Mouse (Mus musculus) embryonic facial prominence, embryonic 14.5 days (tissue): ENCODE data around the gene Ism1. TPM values are rescaled to one million over a fixed set of nuclear protein-coding genes. Genes with fewer than 3 reads are reported as not detected.

ENCODE experiments used
- ATAC-seq: fragments of 200-750 bp; cut with Nextera tagmentation; 2 replicates; pipeline ENCODE4 v1.8.0; 2017; ENCODE audit warnings: low read depth, moderate number of reproducible peaks, moderate TSS enrichment
- DNase-seq: peaks from one replicate; pipeline ENCODE4 v3.0.0-alpha.2; 2015; ENCODE audit warnings: low spot score
- H3K27ac ChIP-seq: fragments of 300-500 bp; sonication (generic); replicated peaks from 2 replicates; pipeline ENCODE4 v1.5.1; 2014; ENCODE audit warnings: low read depth, mild to moderate bottlenecking, low read length, moderate library complexity
- H3K27me3 ChIP-seq: fragments of 300-500 bp; sonication (generic); replicated peaks from 2 replicates; pipeline ENCODE4 v1.6.1; 2014; ENCODE audit warnings: low read length; ENCODE audit not compliant: control insufficient read depth, insufficient read depth
- H3K36me3 ChIP-seq: fragments of 300-500 bp; sonication (generic); 2 replicates; pipeline ENCODE4 v1.6.1; 2014; ENCODE audit warnings: low read length, mixed read lengths; ENCODE audit not compliant: control insufficient read depth, insufficient read depth
- H3K4me1 ChIP-seq: fragments of 300-500 bp; sonication (generic); 2 replicates; pipeline ENCODE4 v1.6.1; 2014; ENCODE audit warnings: antibody characterized with exemption, low read length; ENCODE audit not compliant: control insufficient read depth, insufficient read depth
- H3K4me2 ChIP-seq: fragments of 300-500 bp; sonication (generic); 2 replicates; pipeline ENCODE4 v1.6.1; 2014; ENCODE audit warnings: low read depth, mild to moderate bottlenecking, low read length, moderate library complexity, mixed read lengths
- H3K4me3 ChIP-seq: fragments of 300-500 bp; sonication (generic); 2 replicates; pipeline ENCODE4 v1.5.1; 2014; ENCODE audit warnings: low read depth, mild to moderate bottlenecking, low read length
- H3K9ac ChIP-seq: fragments of 300-500 bp; sonication (generic); 2 replicates; pipeline ENCODE4 v1.6.1; 2014; ENCODE audit warnings: low read depth, mild to moderate bottlenecking, low read length, moderate library complexity, mixed read lengths
- H3K9me3 ChIP-seq: fragments of 300-500 bp; sonication (generic); 2 replicates; pipeline ENCODE4 v1.6.1; 2016; ENCODE audit warnings: low read length; ENCODE audit not compliant: control insufficient read depth
- WGBS: fragments of 180-500 bp; shearing (Covaris S2); extraction: QIAGEN DNeasy Blood & Tissue Kit; methylation state at CpG from one replicate; pipeline ENCODE4 v1.1.7; 2014; 5-methylcytosine and 5-hydroxymethylcytosine counted together
- polyA plus RNA-seq: library from polyadenylated mRNA; unstranded; fragments of >200 nt; fragmentation: Nextera tagmentation; extraction: Ambion mirVana; gene quantifications from 2 replicates; pipeline ENCODE4 v1.2.1, GENCODE M21; 2014

Ism1 gene
- polyA plus RNA-seq, 1 experiment from 2014 or later, result 4.8 TPM

- no peak overlapping the region for H3K4me2 ChIP-seq
- H3K4me1 ChIP-seq, result peaks cover 6% of the 10 kb centered on the region; the same call in 1 of the 2 replicates
- no peak overlapping the region for H3K4me3 ChIP-seq
- no peaks in the 10 kb centered on the region; the same call in 1 of the 2 replicates for H3K27me3 ChIP-seq
- no peaks in the 10 kb centered on the region for H3K36me3 ChIP-seq
- WGBS, result 67% methylated on average over 2 of the region's 2 CpGs
- no peak overlapping the region for H3K27ac ChIP-seq
- no peaks in the 10 kb centered on the region for H3K9me3 ChIP-seq
- DNase-seq (no peak), ATAC-seq (no peak)
- H3K9ac ChIP-seq, result no peak overlapping the region
Observed at GRCm38 (mm10) chr2:139672371-139672770, 5.6 kb upstream of the Ism1 start.

GRCm38 (mm10) chr2:139677065-139677762 lies 764 bp upstream of the Ism1 start:
- DNase-seq, result peak; percentile 65
- H3K4me3 ChIP-seq, result peak overlapping the region; percentile 90
- peak; percentile 61 for ATAC-seq
- H3K9ac ChIP-seq, result peak overlapping the region; percentile 87
- H3K4me1 ChIP-seq, result peaks cover 6% of the 10 kb centered on the region; the same call in 1 of the 2 replicates
- H3K36me3 ChIP-seq, result no peaks in the 10 kb centered on the region
- WGBS, result 0% methylated on average over 43 of the region's 52 CpGs
- H3K27ac ChIP-seq, result peak overlapping the region; percentile 77; the same call in 1 of the 2 replicates
- no peaks in the 10 kb centered on the region; the same call in 1 of the 2 replicates for H3K27me3 ChIP-seq
- no peaks in the 10 kb centered on the region for H3K9me3 ChIP-seq
- peak overlapping the region; percentile 99 for H3K4me2 ChIP-seq

DNA sequence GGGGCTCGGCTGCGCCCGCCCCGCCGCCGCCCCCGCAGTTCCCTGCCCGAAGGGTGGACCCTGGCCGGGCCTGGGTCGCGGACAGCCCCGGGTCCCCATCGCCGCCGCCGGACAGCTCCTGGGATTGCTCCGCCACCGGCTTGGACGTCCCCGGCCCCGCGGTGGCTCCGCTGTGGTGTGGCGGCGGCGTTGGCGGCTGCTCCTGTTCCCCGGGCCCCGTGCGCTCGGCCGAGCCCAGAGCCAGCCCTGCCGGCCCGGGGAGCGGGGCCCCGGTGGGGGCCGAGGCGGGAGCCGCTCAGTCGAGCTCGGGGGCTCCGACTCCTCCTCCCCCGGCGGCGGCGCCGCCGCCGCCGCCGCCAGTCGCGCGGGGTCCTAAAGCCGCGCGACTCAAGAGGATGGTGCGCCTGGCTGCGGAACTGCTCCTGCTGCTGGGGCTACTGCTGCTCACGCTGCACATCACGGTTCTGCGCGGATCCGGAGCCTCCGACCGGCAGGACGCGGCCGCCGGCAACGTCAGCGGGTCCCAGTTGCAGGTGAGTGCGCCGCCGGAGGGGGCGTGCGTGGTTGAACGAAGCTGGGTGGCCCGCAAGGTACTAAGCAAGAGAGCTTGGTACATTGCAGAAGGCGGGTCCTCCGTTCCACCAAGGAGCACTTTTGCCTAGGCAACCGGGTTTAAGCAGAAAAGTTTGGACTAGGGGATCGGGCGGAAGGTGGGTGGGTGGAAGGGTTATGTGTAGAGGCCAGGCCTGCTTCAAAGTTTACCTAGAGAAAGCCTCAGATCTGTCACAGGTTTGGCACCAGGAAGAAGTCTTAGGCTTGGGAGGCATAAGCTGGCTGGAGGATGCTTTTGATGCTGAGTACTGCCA lies 530 bp downstream of the Ism1 start:
- Histone ChIP-seq H3K4me3 (peak overlapping the region; percentile 90), H3K27me3 (no peaks in the 10 kb centered on the region; the same call in 1 of the 2 replicates), H3K9ac (peak overlapping the region; percentile 87), H3K4me1 (peaks cover 6% of the 10 kb centered on the region; the same call in 1 of the 2 replicates), H3K9me3 (no peaks in the 10 kb centered on the region), H3K36me3 (no peaks in the 10 kb centered on the region), H3K4me2 (peak overlapping the region; percentile 99), H3K27ac (peak overlapping the region; percentile 77)
- under 1% methylated on average over 27 of the region's 84 CpGs for WGBS
- DNase-seq, result peak; percentile 85
- ATAC-seq, result peak; percentile 91

GRCm38 (mm10) chr2:139682540-139682939 lies 4.6 kb downstream of the Ism1 start:
- ATAC-seq (no peak), DNase-seq (no peak)

GRCm38 (mm10) chr2:139689442-139690003 lies 11.5 kb downstream of the Ism1 start:
- WGBS, result 91% methylated on average over 1 of the region's 1 CpGs

More at GRCm38 (mm10) chr2:139682540-139682939, 4.6 kb downstream of the Ism1 start:
- H3K27ac ChIP-seq, result no peak overlapping the region
- no peaks in the 10 kb centered on the region for H3K27me3 ChIP-seq
- no peak overlapping the region for H3K4me2 ChIP-seq
- no peak overlapping the region for H3K4me3 ChIP-seq
- no peaks in the 10 kb centered on the region for H3K4me1 ChIP-seq
- no peak overlapping the region for H3K9ac ChIP-seq
- 46% methylated on average over 3 of the region's 3 CpGs for WGBS
- H3K36me3 ChIP-seq, result no peaks in the 10 kb centered on the region
- H3K9me3 ChIP-seq, result no peaks in the 10 kb centered on the region

GRCm38 (mm10) chr2:139693521-139693920 lies 15.5 kb downstream of the Ism1 start:
- H3K9me3 ChIP-seq, result no peaks in the 10 kb centered on the region

More at GRCm38 (mm10) chr2:139689442-139690003, 11.5 kb downstream of the Ism1 start:
- no peaks in the 10 kb centered on the region for H3K4me1 ChIP-seq
- H3K27ac ChIP-seq, result no peak overlapping the region
- DNase-seq, result no peak
- H3K4me2 ChIP-seq, result no peak overlapping the region
- no peaks in the 10 kb centered on the region for H3K9me3 ChIP-seq
- no peak for ATAC-seq
- no peak overlapping the region for H3K9ac ChIP-seq
- no peak overlapping the region for H3K4me3 ChIP-seq
- H3K36me3 ChIP-seq, result no peaks in the 10 kb centered on the region
- no peaks in the 10 kb centered on the region for H3K27me3 ChIP-seq

GRCm38 (mm10) chr2:139694638-139695037 lies 16.7 kb downstream of the Ism1 start:
- H3K4me1 ChIP-seq, result no peaks in the 10 kb centered on the region
- H3K4me3 ChIP-seq, result no peak overlapping the region
- DNase-seq (no peak), ATAC-seq (no peak)
- no peaks in the 10 kb centered on the region for H3K9me3 ChIP-seq
- H3K27ac ChIP-seq, result no peak overlapping the region
- no peaks in the 10 kb centered on the region for H3K27me3 ChIP-seq
- no peak overlapping the region for H3K9ac ChIP-seq
- WGBS, result 84% methylated on average over 5 of the region's 5 CpGs
- H3K36me3 ChIP-seq, result no peaks in the 10 kb centered on the region
- no peak overlapping the region for H3K4me2 ChIP-seq

More at GRCm38 (mm10) chr2:139693521-139693920, 15.5 kb downstream of the Ism1 start:
- Histone ChIP-seq H3K9ac (no peak overlapping the region), H3K36me3 (no peaks in the 10 kb centered on the region), H3K4me3 (no peak overlapping the region), H3K27ac (no peak overlapping the region), H3K4me2 (no peak overlapping the region), H3K4me1 (no peaks in the 10 kb centered on the region), H3K27me3 (no peaks in the 10 kb centered on the region)
- DNase-seq (no peak), ATAC-seq (no peak)
- WGBS, result 90% methylated on average over 3 of the region's 3 CpGs

DNA sequence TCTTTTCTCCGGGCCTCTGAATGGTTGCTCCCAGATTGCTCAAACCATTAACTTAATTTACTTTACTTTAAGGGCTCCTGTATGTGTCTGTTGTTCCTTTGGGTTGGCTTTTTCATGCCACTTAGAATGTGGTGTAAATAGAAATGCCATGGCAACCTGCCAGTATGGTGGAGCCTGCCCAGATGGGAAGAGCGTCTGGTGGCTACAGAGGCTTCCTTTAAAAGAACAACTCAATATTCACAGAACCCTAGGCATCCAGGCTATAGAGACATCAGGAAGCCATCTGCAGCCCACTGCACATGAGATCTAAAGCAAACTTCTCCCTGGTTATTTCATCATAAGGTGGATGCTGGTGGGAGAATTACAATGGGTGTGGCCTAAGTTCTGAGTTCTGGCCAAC lies 18.6 kb downstream of the Ism1 start:
- 56% methylated on average over 2 of the region's 2 CpGs for WGBS

More for the DNA sequence above, 18.6 kb downstream of the Ism1 start:
- Histone ChIP-seq H3K9me3 (peaks cover 4% of the 10 kb centered on the region), H3K4me3 (no peak overlapping the region), H3K9ac (no peak overlapping the region), H3K4me1 (no peaks in the 10 kb centered on the region), H3K4me2 (no peak overlapping the region), H3K27ac (no peak overlapping the region), H3K27me3 (no peaks in the 10 kb centered on the region), H3K36me3 (no peaks in the 10 kb centered on the region)
- peak; percentile 51 for DNase-seq
- ATAC-seq, result no peak
